Mouse (Mus musculus): Measurements from ENCODE around the gene Vav3. TPM values are rescaled to one million over a fixed set of nuclear protein-coding genes. Genes with fewer than 3 reads are reported as not detected.

Vav3 gene
- total RNA-seq, 2 experiments from 2014 or later = 5.3 to 6.6 TPM

DNA sequence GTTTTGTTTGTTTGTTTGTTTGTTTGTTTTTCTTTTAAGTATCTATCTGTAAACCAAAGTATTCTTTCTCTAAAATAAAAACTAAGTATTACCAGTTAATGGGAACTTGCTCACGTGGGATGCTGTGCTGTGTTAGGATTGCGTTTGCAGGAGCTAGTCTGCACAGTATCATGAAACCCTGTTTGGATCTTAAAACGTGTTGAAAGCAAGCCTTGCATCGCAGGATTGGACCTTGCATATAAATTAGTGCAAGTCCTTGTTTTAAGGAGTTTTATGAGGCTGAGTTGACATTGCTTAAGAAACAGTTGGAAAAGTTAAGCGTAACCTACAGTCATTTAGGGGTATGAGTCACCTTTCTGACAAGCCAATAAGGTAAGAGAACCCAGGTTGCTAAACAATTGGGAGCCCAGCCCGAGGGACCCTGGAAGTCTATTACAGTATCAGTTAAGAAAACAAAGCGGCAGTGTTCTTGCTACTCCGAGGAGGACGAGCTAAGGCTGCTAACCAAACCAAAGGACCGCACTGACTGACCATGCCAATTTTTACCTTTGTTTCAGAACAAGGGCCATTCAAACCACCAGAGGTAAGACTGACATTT is 233.2 kb downstream of the Vav3 start:
- DNase-seq (ENCODE audit: low spot score in 2 of 2) = no peak

- no peak for DNase-seq (ENCODE audit: low spot score in 2 of 2)
These were observed 233.7 kb downstream of the Vav3 start for GRCm38 (mm10) chr3:109574161-109574560.

- DNase-seq (ENCODE audit: low spot score in 2 of 2) = no peak
These were observed 237.9 kb downstream of the Vav3 start for GRCm38 (mm10) chr3:109578347-109578746.

- DNase-seq (ENCODE audit: low spot score in 2 of 2) = no peak
These were observed 238.5 kb downstream of the Vav3 start for GRCm38 (mm10) chr3:109578983-109579382.

DNA sequence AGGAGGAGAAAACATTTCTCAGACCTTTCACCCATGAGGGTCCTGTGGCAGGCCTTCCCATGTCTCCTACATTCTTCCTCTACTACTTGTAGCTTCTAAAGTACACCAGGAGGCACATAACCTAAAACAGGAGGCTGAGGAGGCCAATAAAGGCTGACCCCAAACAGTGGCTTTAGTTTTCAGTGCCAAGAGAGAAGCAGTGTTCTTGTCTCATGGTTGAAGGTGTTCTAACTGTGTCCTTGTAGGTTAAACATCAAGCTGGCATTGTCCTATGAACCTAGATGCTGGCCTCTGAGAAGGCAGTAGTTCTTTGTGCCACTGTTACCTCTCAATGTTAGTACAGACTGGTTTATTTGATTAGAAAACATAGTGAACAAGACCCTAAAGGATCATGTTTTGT is 245.5 kb downstream of the Vav3 start:
- DNase-seq (ENCODE audit: low spot score in 2 of 2) = no peak

DNA sequence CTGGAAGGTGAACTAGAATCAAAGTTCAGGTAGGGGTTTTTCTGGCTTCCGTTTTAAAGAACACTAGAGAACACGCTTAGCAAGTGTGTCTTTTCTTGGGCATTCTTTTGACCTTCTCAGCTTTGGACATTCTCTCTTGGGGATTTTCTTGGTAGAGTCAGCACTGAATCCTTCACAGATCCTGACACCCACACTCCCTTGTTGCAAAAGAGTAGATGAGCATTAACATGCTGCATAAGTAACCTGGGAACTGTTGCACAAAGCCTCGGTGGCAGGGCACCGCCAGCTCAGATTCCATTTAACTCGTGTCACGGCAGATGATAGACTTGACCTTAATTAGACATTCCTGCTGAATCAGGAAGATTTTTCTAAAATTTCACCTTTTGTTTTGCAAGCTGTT is 252.5 kb downstream of the Vav3 start:
- DNase-seq (ENCODE audit: low spot score in 2 of 2) = no peak

DNA sequence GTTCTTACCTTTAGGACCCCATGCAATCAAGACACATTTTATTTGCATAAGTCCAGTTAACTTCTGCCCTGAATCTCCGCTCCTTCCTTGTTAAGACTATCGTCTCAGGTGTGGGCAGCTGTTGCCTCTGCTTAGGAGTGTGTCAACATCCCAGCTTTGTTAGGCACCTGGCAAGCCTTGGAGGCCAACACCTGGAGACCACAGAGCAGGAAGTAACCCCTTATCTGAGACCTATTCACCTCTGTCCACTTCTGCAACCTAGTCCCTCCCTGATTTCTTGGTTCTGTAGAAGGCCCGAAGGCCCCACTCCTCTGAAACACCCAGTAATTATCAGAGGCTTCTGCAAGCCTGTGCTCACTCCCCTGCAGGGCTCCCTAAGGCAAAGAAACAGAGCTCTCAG is 255.6 kb downstream of the Vav3 start:
- no peak for DNase-seq (ENCODE audit: low spot score in 2 of 2)

GRCm38 (mm10) chr3:109600699-109601451 is 260.4 kb downstream of the Vav3 start:
- DNase-seq (ENCODE audit: low spot score in 2 of 2) = no peak

- no peak for DNase-seq (ENCODE audit: low spot score in 2 of 2)
These were observed 262.3 kb downstream of the Vav3 start for GRCm38 (mm10) chr3:109602753-109603152.

GRCm38 (mm10) chr3:109606121-109606520 is 265.7 kb downstream of the Vav3 start:
- DNase-seq (ENCODE audit: low spot score in 2 of 2) = no peak

DNA sequence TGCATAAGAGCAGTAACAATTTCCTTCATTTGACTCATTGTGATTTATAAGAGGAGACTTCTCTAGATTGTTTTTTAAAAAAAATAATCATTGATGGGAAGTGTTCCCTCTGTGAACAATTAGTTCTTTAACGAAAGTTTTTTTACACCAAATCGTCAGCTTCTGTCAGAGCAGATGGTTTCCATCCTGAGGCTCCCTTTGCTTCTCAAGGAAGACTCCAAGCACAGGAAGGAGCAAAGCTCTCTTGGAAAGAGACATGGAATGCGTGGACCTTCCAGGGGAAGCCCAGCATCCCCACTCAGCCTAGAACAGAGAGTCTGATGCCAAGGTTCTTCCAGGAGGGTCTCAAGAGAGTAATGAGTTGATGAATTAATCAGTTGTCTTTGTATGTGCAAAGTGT is 281.3 kb downstream of the Vav3 start:
- no peak for DNase-seq (ENCODE audit: low spot score in 2 of 2)

GRCm38 (mm10) chr3:109622361-109622760 is 281.9 kb downstream of the Vav3 start:
- DNase-seq (ENCODE audit: low spot score in 2 of 2) = no peak

- DNase-seq (ENCODE audit: low spot score in 2 of 2) = no peak
These were observed 282.4 kb downstream of the Vav3 start for GRCm38 (mm10) chr3:109622816-109623215.

- no peak for DNase-seq (ENCODE audit: low spot score in 2 of 2)
These were observed 283.3 kb downstream of the Vav3 start for GRCm38 (mm10) chr3:109623770-109624169.

DNA sequence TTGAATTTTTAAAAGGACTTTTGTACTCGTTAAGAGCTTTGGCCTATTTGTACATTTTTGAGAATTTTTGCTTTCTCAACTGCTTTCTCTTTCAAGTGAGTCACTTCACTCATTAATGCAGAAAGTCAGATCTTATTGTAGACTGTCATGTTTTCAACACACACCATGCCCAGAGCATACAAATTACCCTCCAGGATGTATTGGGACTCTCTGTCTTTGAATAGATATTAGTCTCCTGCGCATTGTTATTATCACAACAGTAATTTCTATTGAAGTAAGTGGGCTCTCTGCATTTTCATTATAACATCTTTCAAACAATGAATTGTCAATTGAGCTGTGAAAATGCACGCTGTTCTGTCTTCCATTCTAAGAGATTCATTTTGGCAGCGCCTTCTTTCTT is 295.6 kb downstream of the Vav3 start:
- DNase-seq (ENCODE audit: low spot score in 2 of 2) = no peak

DNA sequence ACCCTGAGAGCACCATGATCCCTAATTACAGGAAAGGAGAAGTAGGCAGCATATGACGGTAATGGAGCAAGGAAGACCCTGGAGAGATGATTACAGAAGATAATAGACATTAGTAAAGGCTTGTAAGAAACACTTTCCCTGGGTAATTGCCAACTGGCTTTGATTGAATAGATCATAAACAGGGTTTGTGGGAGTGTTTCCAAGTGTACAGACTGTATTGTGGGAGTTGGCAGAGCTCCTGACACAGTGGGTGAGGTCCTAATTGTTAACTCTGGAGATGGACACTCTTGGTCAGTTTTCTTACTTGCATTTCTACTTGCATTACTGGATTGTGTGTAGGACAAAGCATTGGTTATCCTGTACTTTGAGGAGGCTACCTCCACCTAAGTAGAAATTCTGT is 298.9 kb downstream of the Vav3 start:
- no peak for DNase-seq (ENCODE audit: low spot score in 2 of 2)

GRCm38 (mm10) chr3:109640796-109641195 is 300.3 kb downstream of the Vav3 start:
- DNase-seq (ENCODE audit: low spot score in 2 of 2) = no peak

GRCm38 (mm10) chr3:109648242-109648641 is 307.8 kb downstream of the Vav3 start:
- no peak for DNase-seq (ENCODE audit: low spot score in 2 of 2)

GRCm38 (mm10) chr3:109651479-109651878 is 311.0 kb downstream of the Vav3 start:
- no peak for DNase-seq (ENCODE audit: low spot score in 2 of 2)

- DNase-seq (ENCODE audit: low spot score in 2 of 2) = no peak
These were observed 312.6 kb downstream of the Vav3 start for GRCm38 (mm10) chr3:109652860-109653631.

DNA sequence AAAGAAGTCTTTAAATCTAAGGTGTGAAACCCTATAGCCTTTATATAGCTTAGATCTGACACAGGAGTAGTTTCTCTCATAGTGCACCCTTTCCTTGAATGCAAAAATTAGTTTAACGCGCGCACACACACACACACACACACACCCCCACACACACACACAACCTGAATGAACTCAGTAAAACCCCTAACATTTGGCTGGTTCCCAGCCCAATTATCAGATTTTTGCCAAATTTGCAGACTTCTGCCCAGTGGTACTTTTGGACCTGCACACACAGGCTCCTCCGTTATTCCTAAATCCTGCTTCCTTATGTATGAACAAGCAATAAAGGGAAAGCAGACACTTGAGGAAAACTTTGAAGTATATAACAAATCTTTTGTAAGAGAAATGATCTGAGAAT is 313.9 kb downstream of the Vav3 start:
- DNase-seq (ENCODE audit: low spot score in 2 of 2) = no peak

GRCm38 (mm10) chr3:109671716-109672115 is 331.3 kb downstream of the Vav3 start:
- peak in 1 of 2 experiments; percentile 54 for DNase-seq (ENCODE audit: low spot score in 2 of 2)
